Mouse (Mus musculus): ENCODE measurements around the gene Actr2. TPM values are rescaled to one million over a fixed set of nuclear protein-coding genes. Genes with fewer than 3 reads are reported as not detected.
A peak's percentile ranks its signal among the peaks of the same experiment; 100 is the strongest.
"Not testable (repeated sequence)": the region's sequence is repeated elsewhere in the genome, so short reads cannot be mapped to it uniquely, and the experiment has no call there.

Gene Actr2
- total RNA-seq, 2 experiments from 2014 or later = 258 to 277 TPM

DNA sequence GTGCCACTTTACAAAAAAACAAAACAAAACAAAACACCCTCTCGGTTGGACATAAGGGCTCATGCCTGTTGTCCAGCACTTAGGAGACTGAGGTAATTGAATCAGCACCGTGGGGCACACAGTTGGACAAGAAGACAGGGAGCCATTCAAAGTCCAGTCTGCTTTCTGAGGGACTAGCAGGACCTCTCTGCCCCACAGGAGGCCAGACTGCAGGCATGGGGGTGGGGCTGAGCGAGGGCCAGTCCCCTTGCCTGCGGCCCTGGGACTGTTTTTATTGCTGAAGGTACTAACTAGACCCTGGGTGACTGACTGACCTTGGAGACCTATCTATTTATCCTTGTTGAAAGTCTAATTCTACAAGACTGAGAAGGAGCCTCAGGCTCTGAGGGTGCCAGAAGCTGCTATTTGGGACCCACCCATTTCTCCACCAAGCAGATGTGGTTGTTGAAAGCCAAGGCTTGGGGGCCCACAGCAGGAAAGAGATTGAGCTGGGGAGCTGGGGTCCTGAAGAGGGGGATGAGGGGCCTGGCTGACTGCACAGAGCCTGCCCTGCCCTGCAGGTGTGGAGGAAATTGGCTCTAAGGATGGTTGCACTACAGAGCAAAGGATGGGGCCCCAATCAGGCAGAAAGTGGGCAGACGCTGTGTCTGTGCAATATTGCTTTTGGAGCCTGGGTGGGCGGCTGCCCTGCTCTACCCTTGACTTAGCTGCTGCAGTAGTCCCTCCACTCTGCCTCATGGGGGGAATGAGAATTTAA is 71.4 kb downstream of the Actr2 start:
- DNase-seq (ENCODE audit: extremely low spot score in 1 of 2, low spot score in 2 of 2) = no peak
- Histone ChIP-seq H3K4me3 (no peak overlapping the region), H3K27ac (peak overlapping the region; percentile 81)
- intact Hi-C loops (cut with DNase I) = no loop called here
- no peak for TF ChIP-seq CTCF (IDR thresholded peaks at IDR 0.05)

DNA sequence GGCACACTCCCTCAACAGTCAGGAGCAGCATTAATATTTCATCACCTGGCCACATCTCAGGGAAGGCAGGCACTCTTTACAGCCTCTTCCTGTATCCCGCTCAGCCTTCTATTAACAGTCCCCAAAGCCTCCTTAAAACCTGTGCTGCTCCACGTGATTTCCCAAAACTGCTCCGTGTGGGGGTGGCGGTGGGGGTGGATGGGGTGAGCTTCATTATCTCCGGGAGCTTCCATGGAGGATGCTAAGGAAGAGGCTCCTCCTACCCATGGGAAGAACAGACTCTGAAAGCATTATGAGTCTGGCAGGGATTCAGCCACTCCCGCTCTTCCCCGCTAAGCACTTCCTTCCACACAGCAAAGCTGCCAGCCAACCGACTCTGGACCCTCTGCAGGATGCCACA is 74.0 kb downstream of the Actr2 start:
- TF ChIP-seq CTCF (IDR thresholded peaks at IDR 0.05) = no peak; the same call in 1 of the 2 replicates
- no peak overlapping the region; the same call in 1 of the 2 replicates for H3K4me3 ChIP-seq
- peak; percentile 70 to 73 for DNase-seq (ENCODE audit: extremely low spot score in 1 of 2, low spot score in 2 of 2)
- intact Hi-C loops (cut with DNase I) = loop anchor here (1.0 to 2.0 kb wide), 2 partner anchors 114 to 204 kb away; partner anchors contain the start of gene Spred2
- H3K27ac ChIP-seq = peak overlapping the region; percentile 86

DNA sequence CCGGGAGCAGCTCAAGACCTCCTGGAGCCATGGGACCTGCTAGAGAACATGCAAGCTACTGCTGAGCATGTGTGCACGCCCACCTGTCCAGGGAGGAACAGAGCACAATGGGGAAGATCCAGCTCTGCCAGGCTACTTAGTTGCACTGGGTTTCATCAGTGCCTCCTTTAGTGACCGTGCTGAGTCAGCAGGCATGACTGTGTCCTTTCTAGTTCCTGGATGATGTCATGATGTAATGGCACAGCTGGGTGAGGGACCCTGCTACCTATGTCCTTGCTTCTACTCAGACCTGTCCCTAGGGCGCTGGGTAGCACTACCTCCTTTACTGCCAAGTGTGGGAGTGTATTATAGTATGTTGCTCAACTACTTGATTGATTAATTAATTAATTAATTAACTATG is 75.0 kb downstream of the Actr2 start:
- DNase-seq (ENCODE audit: extremely low spot score in 1 of 2, low spot score in 2 of 2) = no peak
- intact Hi-C loops (cut with DNase I) = loop anchor here (1.0 to 2.0 kb wide), 2 partner anchors 113 to 203 kb away; partner anchors contain the start of gene Spred2
- Histone ChIP-seq H3K4me3 (no peak overlapping the region), H3K27ac (peak overlapping the region; percentile 86)
- no peak for TF ChIP-seq CTCF (IDR thresholded peaks at IDR 0.05)

DNA sequence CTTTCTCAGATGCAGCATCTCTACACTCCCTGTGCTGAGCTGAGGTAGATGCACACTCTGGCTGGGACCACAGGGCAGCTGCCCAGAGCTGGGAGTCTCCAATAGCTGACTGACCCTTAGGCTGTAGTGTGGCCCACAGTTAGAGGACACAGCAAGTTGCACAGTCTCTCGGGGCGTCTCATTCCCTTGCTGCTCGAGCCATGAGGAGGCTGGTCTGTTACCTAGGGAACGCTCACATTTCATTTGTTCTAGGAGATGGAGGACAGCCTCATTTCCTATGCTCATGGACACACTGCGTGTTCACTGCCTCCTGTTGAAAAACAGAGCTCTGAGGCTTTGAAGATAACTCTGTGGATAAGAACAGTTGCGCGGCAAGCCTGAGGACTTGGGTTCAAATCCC is 76.7 kb downstream of the Actr2 start:
- TF ChIP-seq CTCF (IDR thresholded peaks at IDR 0.05) = no peak
- intact Hi-C loops (cut with DNase I) = loop anchor here (2.0 kb wide), 1 partner anchor 53 kb away; no protein-coding TSS in a partner anchor
- Histone ChIP-seq H3K27ac (peak overlapping the region; percentile 94), H3K4me3 (no peak overlapping the region)
- DNase-seq (ENCODE audit: extremely low spot score in 1 of 2, low spot score in 2 of 2) = no peak

DNA sequence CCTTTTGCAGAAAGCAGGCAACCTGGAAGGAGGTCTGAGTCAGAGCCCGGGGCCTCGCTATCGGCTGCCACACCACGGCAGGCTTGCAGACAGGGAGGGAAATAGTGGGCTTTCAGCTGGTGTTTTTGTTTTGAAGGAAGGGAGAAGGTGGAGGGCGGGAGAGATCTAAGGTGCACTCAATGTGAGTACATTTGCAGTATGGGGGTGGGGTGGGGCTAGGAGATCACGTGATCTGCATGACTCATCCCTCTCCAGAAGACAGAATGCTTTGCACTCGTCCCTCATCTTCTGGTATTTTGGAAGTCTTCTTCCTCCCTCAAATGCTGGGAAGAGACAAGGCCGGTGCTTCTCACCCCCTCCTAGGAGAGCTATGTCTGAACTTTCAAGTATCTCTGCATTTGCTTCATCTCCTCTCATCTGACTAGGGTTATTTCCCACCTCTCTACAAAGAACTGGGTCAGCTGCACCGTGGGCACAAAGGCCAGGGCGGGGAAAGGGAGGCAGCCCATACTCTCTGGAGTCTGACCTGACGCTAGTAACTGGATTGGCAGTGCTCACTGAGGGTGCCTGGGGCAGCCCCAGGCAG is 77.3 kb downstream of the Actr2 start:
- intact Hi-C loops (cut with DNase I) = loop anchor here (2.0 kb wide), 1 partner anchor 53 kb away; no protein-coding TSS in a partner anchor
- DNase-seq (ENCODE audit: extremely low spot score in 1 of 2, low spot score in 2 of 2) = peak; percentile 54 to 69
- no peak for TF ChIP-seq CTCF (IDR thresholded peaks at IDR 0.05)
- Histone ChIP-seq H3K4me3 (no peak overlapping the region), H3K27ac (peak overlapping the region; percentile 94)

DNA sequence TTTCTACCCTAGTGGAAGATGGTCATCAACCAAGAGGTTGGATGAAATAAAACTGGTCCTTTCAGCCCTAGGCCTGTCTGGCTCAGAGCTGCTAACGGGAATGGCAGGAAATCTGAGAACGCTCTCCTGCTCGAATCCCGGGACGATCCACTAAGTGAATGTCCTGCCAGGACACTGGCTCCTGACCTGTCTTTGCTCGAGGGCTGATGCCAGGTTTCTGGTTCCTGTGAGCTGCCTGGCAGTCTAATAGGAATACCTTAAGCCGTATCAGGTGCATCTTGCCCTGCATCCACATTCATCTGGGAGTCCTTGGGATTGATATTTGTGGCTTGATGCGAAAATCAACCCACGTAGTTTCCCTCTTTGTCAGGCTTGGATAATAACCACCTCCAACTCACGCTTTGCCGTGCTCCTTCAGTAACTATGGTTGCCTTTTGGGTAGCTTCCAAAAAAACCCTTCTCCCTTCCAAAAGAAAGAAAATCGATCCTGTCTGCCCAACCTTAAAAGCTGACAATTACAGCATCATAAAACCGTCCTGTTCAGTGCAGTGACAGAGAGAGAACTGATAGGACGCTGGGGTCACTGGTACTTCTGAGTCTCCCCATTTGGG is 78.3 kb downstream of the Actr2 start:
- no peak for TF ChIP-seq CTCF (IDR thresholded peaks at IDR 0.05)
- H3K27ac ChIP-seq = peak overlapping the region; percentile 94
- H3K4me3 ChIP-seq = no peak overlapping the region
- DNase-seq (ENCODE audit: extremely low spot score in 1 of 2, low spot score in 2 of 2) = no peak
- intact Hi-C loops (cut with DNase I) = loop anchor here (2.0 kb wide), 1 partner anchor 52 kb away; no protein-coding TSS in a partner anchor

DNA sequence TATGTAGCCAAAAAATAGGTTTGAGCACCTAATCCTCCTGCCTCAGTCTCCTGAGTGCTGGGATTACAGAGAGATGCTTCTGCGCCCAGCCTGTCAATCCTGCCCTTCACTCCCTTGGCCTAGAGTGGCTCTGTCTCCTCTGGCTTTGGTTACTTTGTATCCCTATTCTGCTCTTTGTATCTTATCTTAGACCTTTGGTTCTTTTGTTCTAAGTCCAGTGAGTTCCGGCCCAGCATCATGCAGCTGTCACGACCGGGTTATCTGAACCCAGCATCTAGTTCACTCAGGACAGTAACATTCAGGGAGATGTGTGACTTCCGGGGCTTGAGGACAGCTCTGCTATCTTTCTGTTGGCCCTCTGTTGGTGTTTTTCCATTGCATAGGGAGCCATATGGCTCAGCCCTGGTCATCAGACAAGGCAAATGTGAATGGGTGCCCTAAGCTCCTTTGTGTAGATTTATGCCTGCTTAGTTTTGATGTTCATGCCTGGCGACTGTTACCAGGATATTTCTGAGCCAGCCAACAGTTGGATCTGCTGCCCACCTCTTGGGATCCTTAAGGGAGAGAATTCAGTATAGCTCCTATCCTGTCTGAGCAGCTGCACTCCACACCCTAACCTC is 79.1 kb downstream of the Actr2 start:
- Histone ChIP-seq H3K27ac (peak overlapping the region; percentile 94), H3K4me3 (no peak overlapping the region)
- intact Hi-C loops (cut with DNase I) = loop anchor here (2.0 kb wide), 1 partner anchor 51 kb away; no protein-coding TSS in a partner anchor
- TF ChIP-seq CTCF (IDR thresholded peaks at IDR 0.05) = no peak
- DNase-seq (ENCODE audit: extremely low spot score in 1 of 2, low spot score in 2 of 2) = no peak

DNA sequence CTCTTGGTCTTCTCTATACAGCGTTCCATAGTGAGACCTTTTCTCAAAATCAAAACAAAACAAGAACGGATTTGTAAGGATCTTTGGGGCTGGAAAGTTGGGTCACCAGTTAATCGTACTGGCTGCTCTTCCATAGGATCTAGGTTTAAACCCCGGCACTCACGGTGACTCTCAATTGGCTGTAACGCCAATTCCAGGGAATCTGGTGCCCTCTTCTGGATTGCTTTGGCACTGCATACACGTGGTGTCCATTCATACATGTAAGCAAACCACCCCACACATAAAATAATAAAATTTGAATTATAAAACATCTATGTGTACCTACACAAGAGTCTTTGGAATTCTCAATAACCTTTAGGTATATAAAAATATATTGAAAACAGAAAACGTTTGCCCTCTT is 81.2 kb downstream of the Actr2 start:
- peak; percentile 64 for TF ChIP-seq CTCF (IDR thresholded peaks at IDR 0.05)
- H3K4me3 ChIP-seq = no peak overlapping the region
- no peak for DNase-seq (ENCODE audit: extremely low spot score in 1 of 2, low spot score in 2 of 2)
- intact Hi-C loops (cut with DNase I) = no loop called here
- H3K27ac ChIP-seq = no peak overlapping the region

DNA sequence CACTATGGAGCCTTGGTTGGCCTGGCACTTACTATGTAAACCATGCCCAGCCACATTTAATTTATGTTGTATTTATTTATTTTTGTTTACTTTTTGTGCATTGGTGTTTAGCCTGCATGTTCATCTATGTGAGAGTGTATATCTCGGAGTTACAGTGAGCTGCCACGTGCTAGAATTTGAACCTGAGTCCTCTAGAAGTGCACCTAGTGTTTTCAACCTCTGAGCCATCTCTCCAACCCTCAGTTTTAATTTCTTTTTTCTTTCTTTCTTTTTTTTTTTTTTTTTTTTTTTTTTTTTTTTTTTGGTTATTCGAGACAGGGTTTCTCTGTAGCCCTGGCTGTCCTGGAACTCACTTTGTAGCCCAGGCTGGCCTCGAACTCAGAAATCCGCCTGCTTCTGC is 81.7 kb downstream of the Actr2 start:
- DNase-seq (ENCODE audit: extremely low spot score in 1 of 2, low spot score in 2 of 2); H3K4me3 ChIP-seq; H3K27ac ChIP-seq; intact Hi-C loops (cut with DNase I): not testable (repeated sequence)

DNA sequence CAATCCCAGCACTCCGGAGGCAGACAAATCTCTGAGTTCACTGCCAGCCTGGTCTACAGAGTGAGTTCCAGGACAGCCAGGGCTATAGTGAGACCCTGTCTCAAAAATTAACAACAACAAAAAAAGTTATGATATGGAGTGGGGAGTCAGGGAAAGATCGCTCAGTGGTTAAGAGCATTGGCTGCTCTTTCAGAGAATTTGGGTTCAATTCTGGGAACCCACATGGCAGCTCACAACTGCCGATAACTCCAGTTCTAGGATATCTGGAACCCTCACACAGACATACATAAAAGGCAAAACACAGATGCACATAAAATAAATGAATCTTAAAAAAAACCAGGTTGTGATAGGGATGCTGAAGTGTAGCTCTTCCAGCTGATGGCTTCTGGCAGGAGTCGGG is 83.7 kb downstream of the Actr2 start:
- TF ChIP-seq CTCF (IDR thresholded peaks at IDR 0.05) = no peak

DNA sequence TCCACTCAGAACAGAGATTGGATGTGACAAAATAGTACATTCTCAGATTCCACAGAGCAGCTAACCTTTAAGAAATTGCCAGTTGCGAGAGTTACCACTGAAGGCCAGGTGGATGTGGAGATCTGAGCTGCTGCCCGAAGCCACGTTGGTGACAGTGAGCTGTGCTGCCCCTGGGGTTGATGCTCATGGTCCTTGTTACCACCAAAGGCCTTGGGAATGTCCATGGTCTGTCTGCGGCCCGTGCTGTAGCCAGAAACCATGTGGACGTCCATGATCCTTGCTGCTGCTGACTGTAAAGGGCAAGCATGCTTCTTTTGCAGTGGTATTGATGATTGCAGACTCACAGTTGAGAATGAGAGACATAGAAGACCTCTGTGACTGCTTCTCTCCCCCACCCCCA is 84.3 kb downstream of the Actr2 start:
- no peak for TF ChIP-seq CTCF (IDR thresholded peaks at IDR 0.05)
- DNase-seq (ENCODE audit: extremely low spot score in 1 of 2, low spot score in 2 of 2) = no peak
- intact Hi-C loops (cut with DNase I) = no loop called here
- Histone ChIP-seq H3K4me3 (no peak overlapping the region), H3K27ac (no peak overlapping the region)

More for the DNA sequence above, 83.7 kb downstream of the Actr2 start:
- no peak for DNase-seq (ENCODE audit: extremely low spot score in 1 of 2, low spot score in 2 of 2)
- Histone ChIP-seq H3K4me3 (no peak overlapping the region), H3K27ac (no peak overlapping the region)
- intact Hi-C loops (cut with DNase I) = no loop called here

DNA sequence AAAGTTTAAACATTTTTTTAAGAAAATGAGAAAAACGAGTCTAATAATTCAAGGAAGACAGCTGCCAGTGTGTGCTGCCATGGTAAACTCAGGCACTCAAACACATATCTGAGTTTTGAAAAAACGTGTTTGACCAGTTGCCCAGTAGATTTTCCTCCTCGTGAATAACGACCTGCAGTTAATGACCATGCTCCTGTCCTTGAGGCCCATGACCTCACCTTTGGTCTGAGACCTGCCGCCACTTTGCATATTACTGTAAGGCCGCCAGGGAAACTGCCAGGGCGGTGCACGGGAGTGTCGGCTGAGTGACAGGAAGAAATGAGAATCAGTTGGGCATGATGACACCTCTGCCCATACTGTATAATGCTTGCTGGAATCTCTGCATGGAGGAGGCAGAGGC is 85.0 kb downstream of the Actr2 start:
- intact Hi-C loops (cut with DNase I) = no loop called here
- no peak for DNase-seq (ENCODE audit: extremely low spot score in 1 of 2, low spot score in 2 of 2)
- H3K27ac ChIP-seq = no peak overlapping the region
- H3K4me3 ChIP-seq = no peak overlapping the region
- no peak for TF ChIP-seq CTCF (IDR thresholded peaks at IDR 0.05)

Measured in left cerebral cortex, adult 2 months (tissue).